Mouse (Mus musculus) MEL (cell line): ENCODE measurements around the gene Soga1. TPM values are rescaled to one million over a fixed set of nuclear protein-coding genes. Genes with fewer than 3 reads are reported as not detected.

Experiments
- DNase-seq: peaks from one replicate; pipeline ENCODE4 v3.0.0; 2011; ENCODE audit warnings: low read depth, low spot score
- H3K27ac ChIP-seq: 2 replicates; pipeline ENCODE4 v1.5.1; 2012; ENCODE audit warnings: low read depth, mild to moderate bottlenecking, control low read depth, low read length, moderate library complexity; ENCODE audit not compliant: control insufficient read depth
- H3K27me3 ChIP-seq, 2 experiments: fragments of 150-350 bp in 1 of 2; sonication (generic) in 1 of 2; 2 replicates each; pipeline ENCODE4 v1.6.1; 2012; ENCODE audit warnings: low read length in 2 of 2, mild to moderate bottlenecking in 2 of 2, improper control_type of control experiment in 1 of 2, moderate library complexity in 1 of 2; ENCODE audit not compliant: insufficient read depth in 2 of 2, control insufficient read depth in 1 of 2
- H3K36me3 ChIP-seq, 2 experiments: 2 replicates each; pipeline ENCODE4 v1.6.1; 2012 to 2014; ENCODE audit warnings: low read length in 2 of 2, improper control_type of control experiment in 1 of 2, inconsistent platforms in 1 of 2, mild to moderate bottlenecking in 1 of 2; ENCODE audit not compliant: insufficient read depth in 2 of 2, control insufficient read depth in 1 of 2
- H3K4me1 ChIP-seq, 2 experiments: fragments of 150-350 bp in 1 of 2; sonication (generic) in 1 of 2; 2 replicates each; pipeline ENCODE4 v1.6.1; 2012; ENCODE audit warnings: low read length in 2 of 2, improper control_type of control experiment in 1 of 2, mild to moderate bottlenecking in 1 of 2; ENCODE audit not compliant: insufficient read depth in 2 of 2, control insufficient read depth in 1 of 2
- H3K4me3 ChIP-seq, 2 experiments: fragments of 150-350 bp in 1 of 2; sonication (generic) in 1 of 2; 2 replicates each; pipeline ENCODE4 v1.5.1; 2012; ENCODE audit warnings: low read depth in 2 of 2, low read length in 2 of 2, mild to moderate bottlenecking in 2 of 2, moderate library complexity in 2 of 2, control low read depth in 1 of 2, improper control_type of control experiment in 1 of 2; ENCODE audit not compliant: control insufficient read depth in 1 of 2, insufficient read depth in 1 of 2
- H3K79me2 ChIP-seq: 2 replicates; pipeline ENCODE4 v1.6.1; 2012; ENCODE audit warnings: mild to moderate bottlenecking, low read length, moderate library complexity; ENCODE audit not compliant: control insufficient read depth, poor library complexity, insufficient read depth
- H3K9ac ChIP-seq: 2 replicates; pipeline ENCODE4 v1.6.1; 2012; ENCODE audit warnings: low read depth, mild to moderate bottlenecking, control low read depth, low read length, moderate library complexity; ENCODE audit not compliant: control insufficient read depth, poor library complexity, severe bottlenecking
- H3K9me3 ChIP-seq: fragments of 150-350 bp; sonication (generic); replicated peaks from 2 replicates; pipeline ENCODE4 v1.6.1; 2012; ENCODE audit warnings: mild to moderate bottlenecking, low read length, improper control_type of control experiment, moderate library complexity; ENCODE audit not compliant: insufficient read depth
- BHLHE40 ChIP-seq: IDR thresholded peaks from 2 replicates; pipeline ENCODE4 v1.6.1; 2012; ENCODE audit warnings: low read depth, mild to moderate bottlenecking, inconsistent platforms, low read length, improper control_type of control experiment, borderline replicate concordance
- CTCF ChIP-seq, 3 experiments: IDR thresholded peaks in 2 of 3; conservative IDR thresholded peaks in 1 of 3; 2 replicates each; pipeline ENCODE4 v1.5.1; 2011 to 2012; ENCODE audit warnings: low read length in 3 of 3, low read depth in 2 of 3, mild to moderate bottlenecking in 2 of 3, improper control_type of control experiment in 1 of 3, inconsistent platforms in 1 of 3, mixed read lengths in 1 of 3, moderate library complexity in 1 of 3; ENCODE audit not compliant: control insufficient read depth in 1 of 3, insufficient read depth in 1 of 3, poor library complexity in 1 of 3, severe bottlenecking in 1 of 3
- E2F4 ChIP-seq: IDR thresholded peaks from 2 replicates; pipeline ENCODE4 v1.6.1; 2011; ENCODE audit warnings: low read depth, low read length, improper control_type of control experiment, borderline replicate concordance
- ETS1 ChIP-seq: IDR thresholded peaks from 2 replicates; pipeline ENCODE4 v1.6.1; 2012; ENCODE audit warnings: low read depth, mild to moderate bottlenecking, inconsistent platforms, low read length, improper control_type of control experiment, moderate library complexity
- GABPA ChIP-seq: IDR thresholded peaks from 2 replicates; pipeline ENCODE4 v1.6.1; 2012; ENCODE audit warnings: low read depth, mild to moderate bottlenecking, inconsistent platforms, low read length, improper control_type of control experiment, moderate library complexity
- GATA1 ChIP-seq: IDR thresholded peaks from 2 replicates; pipeline ENCODE4 v1.6.1; 2011; ENCODE audit warnings: low read depth, low read length, improper control_type of control experiment
- HCFC1 ChIP-seq: IDR thresholded peaks from 2 replicates; pipeline ENCODE4 v1.6.1; 2012; ENCODE audit warnings: low read depth, mild to moderate bottlenecking, inconsistent platforms, low read length, improper control_type of control experiment, moderate library complexity
- JUND ChIP-seq: IDR thresholded peaks from 2 replicates; pipeline ENCODE4 v1.6.1; 2011; ENCODE audit warnings: low read depth, mild to moderate bottlenecking, improper control_type of control experiment, low read length
- KAT2A ChIP-seq: conservative IDR thresholded peaks from 2 replicates; pipeline ENCODE4 v1.6.1; 2012; ENCODE audit warnings: low read depth, low read length, improper control_type of control experiment, inconsistent platforms
- MAFK ChIP-seq: IDR thresholded peaks from 2 replicates; pipeline ENCODE4 v1.6.1; 2011; ENCODE audit warnings: low read depth, mild to moderate bottlenecking, low read length, improper control_type of control experiment, borderline replicate concordance
- MAX ChIP-seq: IDR thresholded peaks from 2 replicates; pipeline ENCODE4 v1.6.1; 2011; ENCODE audit warnings: low read length, improper control_type of control experiment
- MYB ChIP-seq: IDR thresholded peaks from 2 replicates; pipeline ENCODE4 v1.6.1; 2011; ENCODE audit warnings: mild to moderate bottlenecking, low read depth, low read length, improper control_type of control experiment
- NRF1 ChIP-seq: IDR thresholded peaks from 2 replicates; pipeline ENCODE4 v1.6.1; 2014; ENCODE audit warnings: low read depth, mild to moderate bottlenecking, inconsistent platforms, low read length, improper control_type of control experiment, moderate library complexity; ENCODE audit not compliant: poor library complexity, insufficient read depth, severe bottlenecking
- RAD21 ChIP-seq: IDR thresholded peaks from 2 replicates; pipeline ENCODE4 v1.6.1; 2011; ENCODE audit warnings: mild to moderate bottlenecking, low read depth, low read length, improper control_type of control experiment
- SMC3 ChIP-seq: IDR thresholded peaks from 2 replicates; pipeline ENCODE4 v1.6.1; 2011; ENCODE audit warnings: low read depth, low read length, improper control_type of control experiment
- TBP ChIP-seq: IDR thresholded peaks from 2 replicates; pipeline ENCODE4 v1.8.0; 2011; ENCODE audit warnings: low read depth, low read length, improper control_type of control experiment
- ZC3H11A ChIP-seq: IDR thresholded peaks from 2 replicates; pipeline ENCODE4 v1.6.1; 2012; ENCODE audit warnings: low read depth, mild to moderate bottlenecking, inconsistent platforms, low read length, improper control_type of control experiment
- ZKSCAN1 ChIP-seq: IDR thresholded peaks from 2 replicates; pipeline ENCODE4 v1.6.1; 2012; ENCODE audit warnings: low read depth, mild to moderate bottlenecking, inconsistent platforms, low read length, improper control_type of control experiment, moderate library complexity
- ZNF384 ChIP-seq: IDR thresholded peaks from 2 replicates; pipeline ENCODE4 v1.6.1; 2012; ENCODE audit warnings: low read depth, mild to moderate bottlenecking, inconsistent platforms, low read length, improper control_type of control experiment
- polyA plus RNA-seq, 2 experiments: library from polyadenylated mRNA; stranded (reverse) in 1 of 2; unstranded in 1 of 2; fragments of >175 nt in 1 of 2; fragments of >200 nt in 1 of 2; gene quantifications; 2 replicates each; pipeline versions ENCODE4 v1.2.1 to v1.2.4; 2012; ENCODE audit warnings: low replicate concordance in 2 of 2, low read depth in 1 of 2; ENCODE audit not compliant: insufficient read length in 2 of 2, insufficient read depth in 1 of 2, missing spikeins in 1 of 2
- total RNA-seq: library from RNA; depleted of rRNA; stranded (reverse); fragments of 300-350 nt; gene quantifications from 2 replicates; pipeline ENCODE4 v1.2.3, GENCODE M21; 2012

The Soga1 gene
- total and polyA plus RNA-seq, 3 experiments: 0.50 to 2.0 TPM; not detected in 1

GRCm38 (mm10) chr2:157037303-157037702 lies 41.8 kb downstream of the Soga1 start:
- TF ChIP-seq NRF1 (no peak), RAD21 (no peak), MAFK (no peak), CTCF (IDR thresholded peaks at IDR 0.05 in 2 of 3, conservative IDR thresholded peaks at IDR 0.05 in 1 of 3; ENCODE audit: control insufficient read depth in 1 of 3, insufficient read depth in 1 of 3, low read depth in 2 of 3, low read length in 3 of 3, poor library complexity in 1 of 3, severe bottlenecking in 1 of 3) (no peak), GABPA (no peak), MYB (no peak)
- Histone ChIP-seq H3K36me3 (no peaks in the 10 kb centered on the region), H3K4me3 (no peak overlapping the region), H3K27me3 (0 out of 4 replicates have a peak, but pooled peaks cover 0 to 2% of the 10 kb centered on the region in 2 experiments), H3K79me2 (no peaks in the 10 kb centered on the region), H3K4me1 (no peaks in the 10 kb centered on the region), H3K9ac (no peak overlapping the region), H3K9me3 (no peaks in the 10 kb centered on the region), H3K27ac (no peak overlapping the region)
- DNase-seq: no peak

GRCm38 (mm10) chr2:157036400-157036799 lies 42.7 kb downstream of the Soga1 start:
- no peaks in the 10 kb centered on the region for H3K4me1 ChIP-seq
- 0 out of 4 replicates have a peak, but pooled peaks cover 0 to 2% of the 10 kb centered on the region in 2 experiments for H3K27me3 ChIP-seq
- H3K9me3 ChIP-seq: no peaks in the 10 kb centered on the region
- no peak for TF ChIP-seq JUND
- TF ChIP-seq MAX: no peak
- TF ChIP-seq, all 39 proteins: peak for 0
- Histone ChIP-seq H3K27ac (no peak overlapping the region), H3K9ac (no peak overlapping the region), H3K36me3 (no peaks in the 10 kb centered on the region), H3K79me2 (no peaks in the 10 kb centered on the region), H3K4me3 (no peak overlapping the region)
- DNase-seq: no peak

- no peak for DNase-seq
- no peak overlapping the region for H3K9ac ChIP-seq
- H3K4me1 ChIP-seq: no peaks in the 10 kb centered on the region
- no peaks in the 10 kb centered on the region for H3K79me2 ChIP-seq
- no peaks in the 10 kb centered on the region for H3K36me3 ChIP-seq
- no peak overlapping the region for H3K27ac ChIP-seq
- 0 out of 4 replicates have a peak, but pooled peaks cover 0 to 2% of the 10 kb centered on the region in 2 experiments for H3K27me3 ChIP-seq
- H3K4me3 ChIP-seq: no peak overlapping the region
- TF ChIP-seq ZNF384 (no peak), ETS1 (no peak), HCFC1 (no peak), TBP (no peak), ZKSCAN1 (no peak), ZC3H11A (no peak), BHLHE40 (no peak), CTCF (IDR thresholded peaks at IDR 0.05 in 2 of 3, conservative IDR thresholded peaks at IDR 0.05 in 1 of 3; ENCODE audit: control insufficient read depth in 1 of 3, insufficient read depth in 1 of 3, low read depth in 2 of 3, low read length in 3 of 3, poor library complexity in 1 of 3, severe bottlenecking in 1 of 3) (no peak), MAX (no peak), E2F4 (no peak), GATA1 (no peak), SMC3 (no peak), KAT2A (no peak), MAFK (no peak)
- no peaks in the 10 kb centered on the region for H3K9me3 ChIP-seq
Observed at GRCm38 (mm10) chr2:157035371-157035770, 43.7 kb downstream of the Soga1 start.
